Mouse (Mus musculus): Measurements from ENCODE around the gene Krtap9-3. TPM values are rescaled to one million over a fixed set of nuclear protein-coding genes. Genes with fewer than 3 reads are reported as not detected.
"Not testable (repeated sequence)": the region's sequence is repeated elsewhere in the genome, so short reads cannot be mapped to it uniquely, and the experiment has no call there.

The Krtap9-3 gene
- not detected in 2 replicates for total RNA-seq (2014; rRNA removed)
- polyA plus RNA-seq (2015; fragmentation: Nextera tagmentation; extraction: Ambion mirVana) = not detected in 2 replicates

DNA sequence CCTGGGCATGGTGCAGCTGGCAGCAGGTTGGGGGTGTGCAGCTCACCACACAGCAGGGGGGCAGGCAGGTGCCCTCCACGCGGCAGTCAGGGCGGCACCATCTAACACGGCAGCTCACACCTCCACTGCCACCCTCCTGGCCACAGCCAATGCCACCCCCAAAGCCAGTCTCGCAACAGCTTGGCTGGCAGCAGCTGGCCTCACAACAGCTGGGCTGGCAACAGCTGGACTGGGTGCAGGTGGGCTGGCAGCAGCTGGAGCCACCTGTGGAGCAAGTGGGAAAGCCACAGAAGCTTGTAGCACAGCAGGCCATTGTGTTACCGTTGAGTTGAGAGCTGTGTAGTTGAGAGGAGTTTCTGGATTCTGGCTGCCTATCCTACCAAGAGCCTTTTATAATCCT lies at the start of gene Krtap9-3:
TSS of gene Krtap9-3 (minus strand) at position 364 of the 400 bp plus-strand sequence.
- not testable (repeated sequence) for H3K36me3 ChIP-seq (ENCODE audit: insufficient read depth); H3K4me3 ChIP-seq (ENCODE audit: low read depth, low read length); H3K27me3 ChIP-seq (ENCODE audit: insufficient read depth, low read length); DNase-seq; ATAC-seq; H3K9ac ChIP-seq; H3K9me3 ChIP-seq (ENCODE audit: low read length); H3K4me2 ChIP-seq (ENCODE audit: low read depth); H3K4me1 ChIP-seq (ENCODE audit: insufficient read depth); H3K27ac ChIP-seq (ENCODE audit: low read depth, low read length)
- WGBS = 80% methylated on average over 6 of the region's 6 CpGs

DNA sequence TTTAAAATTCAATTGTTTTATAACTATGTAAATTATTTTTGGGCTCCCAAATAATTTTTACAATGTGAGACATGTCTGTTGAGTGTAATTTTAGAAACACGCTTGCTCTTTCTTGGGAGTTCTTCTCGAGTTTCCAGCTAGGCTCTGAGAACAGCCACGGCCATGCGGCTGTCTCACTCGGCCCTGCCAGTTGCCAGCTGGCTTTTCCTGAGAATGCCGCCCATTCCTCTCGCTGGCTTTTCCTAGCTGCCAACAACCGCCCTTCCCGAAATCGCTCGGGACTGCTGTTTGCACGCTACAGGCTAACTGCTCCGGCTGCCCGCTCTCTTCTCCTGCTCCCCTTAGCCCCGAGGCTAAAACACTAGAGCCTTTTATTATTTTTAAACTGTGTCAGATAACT lies 48.5 kb upstream of the Krtap9-3 start:
- Histone ChIP-seq H3K9ac (no peak overlapping the region), H3K27me3 (ENCODE audit: insufficient read depth, low read length) (no peaks in the 10 kb centered on the region), H3K36me3 (ENCODE audit: insufficient read depth) (no peaks in the 10 kb centered on the region), H3K4me1 (ENCODE audit: insufficient read depth) (no peaks in the 10 kb centered on the region), H3K9me3 (ENCODE audit: low read length) (no peaks in the 10 kb centered on the region), H3K4me2 (ENCODE audit: low read depth) (no peak overlapping the region), H3K4me3 (ENCODE audit: low read depth, low read length) (no peak overlapping the region), H3K27ac (ENCODE audit: low read depth, low read length) (no peak overlapping the region)
- DNase-seq (peak; percentile 17), ATAC-seq (no peak)
- no peak for TF ChIP-seq CTCF (IDR thresholded peaks at IDR 0.05; ENCODE audit: low read depth)
- WGBS = 70% methylated on average over 15 of the region's 15 CpGs

DNA sequence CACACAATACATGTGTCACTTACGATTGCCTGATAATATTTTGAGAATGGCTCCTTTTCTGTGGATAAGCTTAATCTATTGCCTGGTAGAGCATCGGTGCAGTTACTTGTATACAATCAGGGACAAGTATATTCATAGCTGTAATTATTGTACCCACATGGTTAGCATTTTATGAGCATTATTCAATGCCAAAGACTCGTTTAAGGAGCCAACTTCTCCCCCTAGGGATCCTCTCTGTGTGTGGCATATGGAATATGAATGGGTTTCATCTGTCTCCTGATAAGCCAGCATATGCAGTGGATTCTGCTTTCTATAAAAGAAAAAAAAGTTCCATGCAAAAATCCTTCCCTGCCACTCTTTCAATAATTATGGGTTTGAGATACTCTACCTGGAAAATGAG lies 46.4 kb upstream of the Krtap9-3 start:
- Histone ChIP-seq H3K4me2 (ENCODE audit: low read depth) (no peak overlapping the region), H3K27me3 (ENCODE audit: insufficient read depth, low read length) (no peaks in the 10 kb centered on the region), H3K4me3 (ENCODE audit: low read depth, low read length) (no peak overlapping the region), H3K36me3 (ENCODE audit: insufficient read depth) (no peaks in the 10 kb centered on the region), H3K9me3 (ENCODE audit: low read length) (no peaks in the 10 kb centered on the region), H3K27ac (ENCODE audit: low read depth, low read length) (no peak overlapping the region), H3K9ac (no peak overlapping the region), H3K4me1 (ENCODE audit: insufficient read depth) (no peaks in the 10 kb centered on the region)
- DNase-seq (peak; percentile 63), ATAC-seq (no peak)
- 47% methylated on average over 3 of the region's 3 CpGs for WGBS
- TF ChIP-seq CTCF (IDR thresholded peaks at IDR 0.05; ENCODE audit: low read depth) = no peak

DNA sequence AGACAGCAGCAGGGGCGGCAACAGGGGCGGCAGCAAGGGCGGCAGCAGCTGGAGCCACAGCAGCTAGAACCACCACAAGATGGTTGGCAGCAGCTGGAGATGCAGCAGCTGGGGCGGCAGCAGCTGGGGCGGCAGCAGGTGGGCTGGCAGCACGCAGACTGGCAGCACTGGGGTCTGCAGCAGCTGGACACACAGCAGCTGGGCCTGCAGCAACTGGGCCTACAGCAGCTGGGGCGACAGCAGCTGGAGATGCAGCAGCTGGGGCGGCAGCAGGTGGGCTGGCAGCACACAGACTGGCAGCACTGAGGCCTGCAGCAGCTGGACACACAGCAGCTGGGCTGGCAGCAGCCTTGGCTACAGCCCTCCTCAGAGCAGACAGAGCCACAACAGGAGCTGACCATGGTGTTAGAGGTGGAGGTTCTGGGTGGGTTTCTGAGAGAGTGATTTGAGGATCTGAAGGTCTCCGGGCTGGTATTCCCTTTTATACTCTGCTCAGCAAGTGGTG lies 45.8 kb upstream of the Krtap9-3 start, which contains the start of gene Krtap4-7:
TSS of gene Krtap4-7 (minus strand) at position 455 of the 505 bp plus-strand sequence.
- DNase-seq; ATAC-seq; H3K4me3 ChIP-seq (ENCODE audit: low read depth, low read length); H3K27me3 ChIP-seq (ENCODE audit: insufficient read depth, low read length); H3K27ac ChIP-seq (ENCODE audit: low read depth, low read length); H3K9me3 ChIP-seq (ENCODE audit: low read length); H3K9ac ChIP-seq; H3K4me1 ChIP-seq (ENCODE audit: insufficient read depth); H3K4me2 ChIP-seq (ENCODE audit: low read depth); H3K36me3 ChIP-seq (ENCODE audit: insufficient read depth): not testable (repeated sequence)
- WGBS = 84% methylated on average over 9 of the region's 9 CpGs

- H3K36me3 ChIP-seq (ENCODE audit: insufficient read depth) = no peaks in the 10 kb centered on the region
- H3K4me2 ChIP-seq (ENCODE audit: low read depth) = no peak overlapping the region
- TF ChIP-seq CTCF (IDR thresholded peaks at IDR 0.05; ENCODE audit: low read depth) = no peak
- no peaks in the 10 kb centered on the region for H3K9me3 ChIP-seq (ENCODE audit: low read length)
- no peak overlapping the region for H3K9ac ChIP-seq
- WGBS = 42% methylated on average over 1 of the region's 1 CpGs
- no peaks in the 10 kb centered on the region for H3K4me1 ChIP-seq (ENCODE audit: insufficient read depth)
- DNase-seq (no peak), ATAC-seq (no peak)
- H3K27me3 ChIP-seq (ENCODE audit: insufficient read depth, low read length) = no peaks in the 10 kb centered on the region
- H3K4me3 ChIP-seq (ENCODE audit: low read depth, low read length) = no peak overlapping the region
- H3K27ac ChIP-seq (ENCODE audit: low read depth, low read length) = no peak overlapping the region
Observed at GRCm38 (mm10) chr11:99640926-99641325, 43.0 kb upstream of the Krtap9-3 start.

- Histone ChIP-seq H3K4me2 (ENCODE audit: low read depth) (no peak overlapping the region), H3K27ac (ENCODE audit: low read depth, low read length) (no peak overlapping the region), H3K4me1 (ENCODE audit: insufficient read depth) (no peaks in the 10 kb centered on the region), H3K4me3 (ENCODE audit: low read depth, low read length) (no peak overlapping the region), H3K36me3 (ENCODE audit: insufficient read depth) (no peaks in the 10 kb centered on the region), H3K27me3 (ENCODE audit: insufficient read depth, low read length) (no peaks in the 10 kb centered on the region), H3K9me3 (ENCODE audit: low read length) (no peaks in the 10 kb centered on the region), H3K9ac (no peak overlapping the region)
- TF ChIP-seq CTCF (IDR thresholded peaks at IDR 0.05; ENCODE audit: low read depth) = no peak
- peak; percentile 43 for DNase-seq
- WGBS = 62% methylated on average over 1 of the region's 1 CpGs
- no peak for ATAC-seq
Observed at GRCm38 (mm10) chr11:99637086-99637485, 39.2 kb upstream of the Krtap9-3 start.

- Histone ChIP-seq H3K9ac (no peak within 1 kb of the TSS), H3K27me3 (ENCODE audit: insufficient read depth, low read length) (no peaks in the 10 kb centered on the region), H3K4me2 (ENCODE audit: low read depth) (no peak within 1 kb of the TSS), H3K4me1 (ENCODE audit: insufficient read depth) (no peaks in the 10 kb centered on the region), H3K36me3 (ENCODE audit: insufficient read depth) (no peaks in the 10 kb centered on the region), H3K27ac (ENCODE audit: low read depth, low read length) (no peak within 1 kb of the TSS), H3K4me3 (ENCODE audit: low read depth, low read length) (no peak within 1 kb of the TSS), H3K9me3 (ENCODE audit: low read length) (no peaks in the 10 kb centered on the region)
- 36% methylated on average over 5 of the region's 8 CpGs for WGBS
- ATAC-seq (no peak), DNase-seq (no peak)
- TF ChIP-seq CTCF (IDR thresholded peaks at IDR 0.05; ENCODE audit: low read depth) = no peak
Observed at GRCm38 (mm10) chr11:99634653-99635134, 36.8 kb upstream of the Krtap9-3 start, which contains the start of gene Krtap4-2. Gene Krtap4-2 (minus strand): TSS chr11:99635084.
